Mouse (Mus musculus) small intestine, adult 2 months (tissue): ENCODE measurements around the gene Ndufb11.

ENCODE experiments used
- CTCF ChIP-seq: fragments of 200-500 bp; IDR thresholded peaks from 2 replicates; pipeline ENCODE4 v1.5.1; 2012; ENCODE audit warnings: low read depth, mild to moderate bottlenecking, control low read depth, inconsistent platforms, low read length, moderate library complexity, mixed read lengths; ENCODE audit not compliant: insufficient replicate concordance, insufficient read length; ENCODE audit errors: extremely low read depth
- POLR2A ChIP-seq: fragments of 200-500 bp; IDR thresholded peaks from 2 replicates; pipeline ENCODE4 v1.6.1; 2012; ENCODE audit warnings: low read depth, mild to moderate bottlenecking, control low read depth, inconsistent platforms, low read length, moderate library complexity

- TF ChIP-seq CTCF: no peak
- TF ChIP-seq POLR2A: no peak
Observed at GRCm38 (mm10) chrX:20572683-20573082, 44.7 kb downstream of the Ndufb11 start.
